Mouse (Mus musculus) embryonic facial prominence, embryonic 15.5 days (tissue): ENCODE results near the gene Ube2h. TPM values are rescaled to one million over a fixed set of nuclear protein-coding genes. Genes with fewer than 3 reads are reported as not detected.
A peak's percentile ranks its signal among the peaks of the same experiment; 100 is the strongest.

Experiments used
- ATAC-seq: fragments of 200-750 bp; cut with Nextera tagmentation; 2 replicates; pipeline ENCODE4 v1.8.0; 2017; ENCODE audit warnings: low read depth, moderate TSS enrichment; ENCODE audit not compliant: insufficient number of reproducible peaks, low FRiP score, low TSS enrichment
- H3K27ac ChIP-seq: fragments of 300-500 bp; sonication (generic); replicated peaks from 2 replicates; pipeline ENCODE4 v1.5.1; 2015; ENCODE audit warnings: mild to moderate bottlenecking, inconsistent platforms
- H3K27me3 ChIP-seq: fragments of 300-500 bp; sonication (generic); 2 replicates; pipeline ENCODE4 v1.6.1; 2015; ENCODE audit warnings: inconsistent platforms
- H3K36me3 ChIP-seq: fragments of 300-500 bp; sonication (generic); 2 replicates; pipeline ENCODE4 v1.6.1; 2015; ENCODE audit warnings: mild to moderate bottlenecking, inconsistent platforms
- H3K4me1 ChIP-seq: fragments of 300-500 bp; sonication (generic); 2 replicates; pipeline ENCODE4 v1.6.1; 2015; ENCODE audit warnings: inconsistent platforms
- H3K4me2 ChIP-seq: fragments of 300-500 bp; sonication (generic); replicated peaks from 2 replicates; pipeline ENCODE4 v1.6.1; 2015; ENCODE audit warnings: mild to moderate bottlenecking, inconsistent platforms
- H3K4me3 ChIP-seq: fragments of 300-500 bp; sonication (generic); replicated peaks from 2 replicates; pipeline ENCODE4 v1.5.1; 2015; ENCODE audit warnings: mild to moderate bottlenecking, inconsistent platforms
- H3K9ac ChIP-seq: fragments of 300-500 bp; sonication (generic); 2 replicates; pipeline ENCODE4 v1.6.1; 2015; ENCODE audit warnings: inconsistent platforms
- H3K9me3 ChIP-seq: fragments of 300-500 bp; sonication (generic); replicated peaks from 2 replicates; pipeline ENCODE4 v1.6.1; 2016; ENCODE audit warnings: inconsistent platforms
- WGBS: fragments of 180-500 bp; shearing (Covaris S2); methylation state at CpG from one replicate; pipeline ENCODE4 v1.1.7; 2015; 5-methylcytosine and 5-hydroxymethylcytosine counted together
- microRNA counts: library from miRNA; unstranded; fragments of <30 nt; microRNA quantifications from one replicate; lab custom pipeline; 2016
- microRNA-seq: library from miRNA; unstranded; fragments of <30 nt; microRNA quantifications from one replicate; pipeline ENCODE4, GENCODE M21; 2016; ENCODE audit warnings: borderline number of aligned reads
- polyA plus RNA-seq: library from polyadenylated mRNA; unstranded; fragments of >200 nt; fragmentation: Nextera tagmentation; extraction: Ambion mirVana; gene quantifications from 2 replicates; pipeline ENCODE4 v1.2.1, GENCODE M21; 2015

The Ube2h gene
- polyA plus RNA-seq, 1 experiment from 2014 or later = 46.6 TPM

DNA sequence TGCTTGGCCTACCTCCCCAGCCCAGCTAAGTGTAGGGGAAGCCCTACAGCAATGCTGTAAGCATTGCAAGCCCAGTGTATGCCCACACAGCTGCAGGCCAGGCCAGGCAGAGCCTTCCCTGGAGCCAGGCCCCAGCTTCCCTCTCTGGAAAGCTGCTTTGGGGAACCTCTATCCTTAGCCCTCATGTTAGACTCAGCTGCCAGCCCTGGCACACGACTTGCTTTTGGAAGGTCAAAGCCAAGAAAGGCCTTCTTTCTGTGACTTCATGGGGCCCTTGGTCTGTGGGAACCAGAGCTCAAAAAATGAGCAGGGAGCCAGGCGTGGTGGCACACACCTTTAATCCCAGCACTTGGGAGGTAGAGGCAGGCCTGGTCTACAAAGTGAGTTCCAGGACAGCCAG lies 142.7 kb downstream of the Ube2h start:
- 64% methylated on average over 2 of the region's 2 CpGs for WGBS
- peaks cover 8% of the 10 kb centered on the region; the same call in 1 of the 2 replicates for H3K4me1 ChIP-seq
- no peak overlapping the region for H3K4me3 ChIP-seq
- H3K9me3 ChIP-seq = no peaks in the 10 kb centered on the region
- no peak overlapping the region for H3K9ac ChIP-seq
- H3K36me3 ChIP-seq = no peaks in the 10 kb centered on the region
- H3K27ac ChIP-seq = 0 out of 2 replicates have a peak overlapping the region, but pooled peaks have one; percentile 11
- H3K27me3 ChIP-seq = no peaks in the 10 kb centered on the region
- H3K4me2 ChIP-seq = no peak overlapping the region
- ATAC-seq = no peak

MicroRNAs encoded within 50 kb of the gene (microRNA counts, 519-probe panel; counts per million panel counts)
- microRNA mmu-miR-182 (lab: Ali Mortazavi, UCI) (2,579 counts per million, percentile 59 among the panel's probes with 10 or more counts), microRNA mmu-miR-183 (lab: Ali Mortazavi, UCI) (3,439 counts per million, percentile 81 among the panel's probes with 10 or more counts), microRNA mmu-miR-96 (lab: Ali Mortazavi, UCI) (3,858 counts per million, percentile 90 among the panel's probes with 10 or more counts)

Small RNAs within 50 kb of the gene (microRNA-seq; reads per million reads assigned to microRNA genes)
- gene Mir182 = 9,062 reads per million, percentile 94 among the genes with 10 or more reads in this experiment
- gene Mir183 = 9,920 reads per million, percentile 94 among the genes with 10 or more reads in this experiment
- gene Mir96 = 3,471 reads per million, percentile 87 among the genes with 10 or more reads in this experiment

Other genes with a start within 250 kb of the Ube2h start
- gene Zc3hc1, start 86.5 kb upstream of the Ube2h start, polyA plus RNA-seq = 49.5 and 55.5 TPM in 2 replicates
- gene Klhdc10, start 97.3 kb upstream of the Ube2h start, polyA plus RNA-seq = 24.3 and 26.1 TPM in 2 replicates
- 27.5 and 29.1 TPM in 2 replicates for gene Tmem209, start 205.2 kb upstream of the Ube2h start, polyA plus RNA-seq
- gene Ssmem1, start 205.3 kb upstream of the Ube2h start, polyA plus RNA-seq = 0.14 and 0.52 TPM in 2 replicates
- 3.4 and 5.2 TPM in 2 replicates for gene Cpa2, start 237.0 kb upstream of the Ube2h start, polyA plus RNA-seq